Mouse (Mus musculus) limb, embryonic 15.5 days (tissue): ENCODE data around the gene Odf2. TPM values are rescaled to one million over a fixed set of nuclear protein-coding genes. Genes with fewer than 3 reads are reported as not detected.

Experiments used
- ATAC-seq: fragments of 200-750 bp; cut with Nextera tagmentation; 2 replicates; pipeline ENCODE4 v1.8.0; 2017; ENCODE audit warnings: low read depth, moderate TSS enrichment; ENCODE audit not compliant: insufficient number of reproducible peaks, low FRiP score, low TSS enrichment
- H3K27ac ChIP-seq: fragments of 300-500 bp; sonication (generic); 2 replicates; pipeline ENCODE4 v1.5.1; 2015; ENCODE audit warnings: moderate library complexity, mild to moderate bottlenecking, inconsistent platforms
- H3K27me3 ChIP-seq: fragments of 300-500 bp; sonication (generic); 2 replicates; pipeline ENCODE4 v1.6.1; 2015; ENCODE audit warnings: inconsistent platforms
- H3K36me3 ChIP-seq: fragments of 300-500 bp; sonication (generic); 2 replicates; pipeline ENCODE4 v1.6.1; 2015; ENCODE audit warnings: inconsistent platforms
- H3K4me1 ChIP-seq: fragments of 300-500 bp; sonication (generic); 2 replicates; pipeline ENCODE4 v1.6.1; 2015; ENCODE audit warnings: inconsistent platforms
- H3K4me2 ChIP-seq: fragments of 300-500 bp; sonication (generic); 2 replicates; pipeline ENCODE4 v1.6.1; 2015; ENCODE audit warnings: mild to moderate bottlenecking, inconsistent platforms
- H3K4me3 ChIP-seq: fragments of 300-500 bp; sonication (generic); 2 replicates; pipeline ENCODE4 v1.5.1; 2015; ENCODE audit warnings: mild to moderate bottlenecking, inconsistent platforms
- H3K9ac ChIP-seq: fragments of 300-500 bp; sonication (generic); 2 replicates; pipeline ENCODE4 v1.6.1; 2015; ENCODE audit warnings: inconsistent platforms
- H3K9me3 ChIP-seq: fragments of 300-500 bp; sonication (generic); 2 replicates; pipeline ENCODE4 v1.6.1; 2016; ENCODE audit warnings: inconsistent platforms
- WGBS: fragments of 180-500 bp; shearing (Covaris S2); methylation state at CpG from one replicate; pipeline ENCODE4 v1.1.7; 2015; 5-methylcytosine and 5-hydroxymethylcytosine counted together
- polyA plus RNA-seq: library from polyadenylated mRNA; unstranded; fragments of >200 nt; fragmentation: Nextera tagmentation; extraction: Ambion mirVana; gene quantifications from 2 replicates; pipeline ENCODE4 v1.2.1, GENCODE M21; 2015

Gene Odf2
- polyA plus RNA-seq: 49.6 and 52.1 TPM in 2 replicates

GRCm38 (mm10) chr2:29889066-29889944 lies at the start of gene Odf2:
TSS of gene Odf2 (plus strand) at chr2:29889221.
- Histone ChIP-seq H3K36me3 (peaks cover 25% of the 10 kb centered on the region), H3K4me2 (peak within 1 kb of the TSS; percentile 98), H3K4me1 (peaks cover 17% of the 10 kb centered on the region), H3K9ac (peak within 1 kb of the TSS; percentile 87), H3K9me3 (no peaks in the 10 kb centered on the region), H3K4me3 (peak within 1 kb of the TSS; percentile 100), H3K27me3 (no peaks in the 10 kb centered on the region), H3K27ac (peak within 1 kb of the TSS; percentile 90)
- under 1% methylated on average over 70 of the region's 70 CpGs for WGBS
- peak; percentile 90 for ATAC-seq

- Histone ChIP-seq H3K27me3 (peaks cover 16% of the 10 kb centered on the region), H3K4me1 (no peaks in the 10 kb centered on the region), H3K36me3 (peaks cover 74% of the 10 kb centered on the region), H3K9ac (no peak overlapping the region), H3K9me3 (no peaks in the 10 kb centered on the region), H3K4me2 (no peak overlapping the region), H3K4me3 (no peak overlapping the region), H3K27ac (no peak overlapping the region)
- no peak for ATAC-seq
- WGBS: 56% methylated on average over 4 of the region's 4 CpGs
Measured at GRCm38 (mm10) chr2:29839460-29839859, 49.6 kb upstream of the Odf2 start.

GRCm38 (mm10) chr2:29843231-29844105 lies 45.6 kb upstream of the Odf2 start:
- Histone ChIP-seq H3K36me3 (peaks cover 49% of the 10 kb centered on the region), H3K27me3 (peaks cover 56% of the 10 kb centered on the region), H3K9me3 (no peaks in the 10 kb centered on the region), H3K27ac (no peak overlapping the region), H3K9ac (no peak overlapping the region), H3K4me2 (no peak overlapping the region), H3K4me1 (peaks cover 13% of the 10 kb centered on the region), H3K4me3 (no peak overlapping the region)
- ATAC-seq: no peak
- 70% methylated on average over 9 of the region's 9 CpGs for WGBS

GRCm38 (mm10) chr2:29844115-29844514 lies 44.9 kb upstream of the Odf2 start:
- Histone ChIP-seq H3K27ac (no peak overlapping the region), H3K4me1 (peaks cover 13% of the 10 kb centered on the region), H3K4me3 (no peak overlapping the region), H3K4me2 (no peak overlapping the region), H3K27me3 (peaks cover 58% of the 10 kb centered on the region), H3K36me3 (peaks cover 43% of the 10 kb centered on the region), H3K9ac (no peak overlapping the region), H3K9me3 (no peaks in the 10 kb centered on the region)
- ATAC-seq: no peak
- 90% methylated on average over 2 of the region's 2 CpGs for WGBS

- no peak overlapping the region for H3K4me3 ChIP-seq
- 31% methylated on average over 3 of the region's 3 CpGs for WGBS
- no peak overlapping the region for H3K4me2 ChIP-seq
- H3K4me1 ChIP-seq: peaks cover 13% of the 10 kb centered on the region
- peaks cover 38% of the 10 kb centered on the region for H3K36me3 ChIP-seq
- H3K9me3 ChIP-seq: no peaks in the 10 kb centered on the region
- no peak overlapping the region for H3K9ac ChIP-seq
- H3K27me3 ChIP-seq: peaks cover 58% of the 10 kb centered on the region
- ATAC-seq: no peak
- H3K27ac ChIP-seq: no peak overlapping the region
Measured at GRCm38 (mm10) chr2:29844661-29845060, 44.4 kb upstream of the Odf2 start.

GRCm38 (mm10) chr2:29845636-29846035 lies 43.4 kb upstream of the Odf2 start:
- H3K9me3 ChIP-seq: no peaks in the 10 kb centered on the region
- H3K36me3 ChIP-seq: peaks cover 32% of the 10 kb centered on the region
- no peak overlapping the region for H3K27ac ChIP-seq
- no peak overlapping the region for H3K9ac ChIP-seq
- 17% methylated on average over 25 of the region's 25 CpGs for WGBS
- H3K4me3 ChIP-seq: peak overlapping the region; percentile 21
- ATAC-seq: no peak
- H3K4me2 ChIP-seq: peak overlapping the region; percentile 36
- peaks cover 13% of the 10 kb centered on the region for H3K4me1 ChIP-seq
- peaks cover 58% of the 10 kb centered on the region for H3K27me3 ChIP-seq

GRCm38 (mm10) chr2:29846061-29846853 lies 42.8 kb upstream of the Odf2 start:
- no peaks in the 10 kb centered on the region for H3K9me3 ChIP-seq
- peak overlapping the region; percentile 36 for H3K4me2 ChIP-seq
- H3K9ac ChIP-seq: no peak overlapping the region
- H3K4me3 ChIP-seq: peak overlapping the region; percentile 21
- no peak for ATAC-seq
- WGBS: 11% methylated on average over 47 of the region's 47 CpGs
- H3K36me3 ChIP-seq: peaks cover 30% of the 10 kb centered on the region
- H3K27ac ChIP-seq: no peak overlapping the region
- peaks cover 58% of the 10 kb centered on the region for H3K27me3 ChIP-seq
- peaks cover 13% of the 10 kb centered on the region for H3K4me1 ChIP-seq

- H3K9ac ChIP-seq: no peak overlapping the region
- no peaks in the 10 kb centered on the region for H3K9me3 ChIP-seq
- peaks cover 13% of the 10 kb centered on the region for H3K4me1 ChIP-seq
- H3K36me3 ChIP-seq: peaks cover 25% of the 10 kb centered on the region
- H3K4me3 ChIP-seq: no peak overlapping the region
- WGBS: 49% methylated on average over 3 of the region's 3 CpGs
- no peak for ATAC-seq
- H3K4me2 ChIP-seq: no peak overlapping the region
- H3K27me3 ChIP-seq: peaks cover 58% of the 10 kb centered on the region
- H3K27ac ChIP-seq: no peak overlapping the region
Measured at GRCm38 (mm10) chr2:29846911-29847310, 42.1 kb upstream of the Odf2 start.

- Histone ChIP-seq H3K4me3 (no peak overlapping the region), H3K4me1 (peaks cover 13% of the 10 kb centered on the region), H3K9me3 (no peaks in the 10 kb centered on the region), H3K4me2 (no peak overlapping the region), H3K36me3 (peaks cover 4% of the 10 kb centered on the region), H3K9ac (no peak overlapping the region), H3K27me3 (peaks cover 47% of the 10 kb centered on the region), H3K27ac (no peak overlapping the region)
- 71% methylated on average over 8 of the region's 8 CpGs for WGBS
- no peak for ATAC-seq
Measured at GRCm38 (mm10) chr2:29849041-29849440, 40.0 kb upstream of the Odf2 start.

GRCm38 (mm10) chr2:29849841-29850480 lies 39.1 kb upstream of the Odf2 start:
- Histone ChIP-seq H3K36me3 (no peaks in the 10 kb centered on the region), H3K9me3 (no peaks in the 10 kb centered on the region), H3K27ac (no peak overlapping the region), H3K4me1 (peaks cover 13% of the 10 kb centered on the region), H3K9ac (no peak overlapping the region), H3K27me3 (peaks cover 38% of the 10 kb centered on the region), H3K4me2 (no peak overlapping the region), H3K4me3 (no peak overlapping the region)
- ATAC-seq: no peak
- 51% methylated on average over 5 of the region's 5 CpGs for WGBS

GRCm38 (mm10) chr2:29852957-29853485 lies 36.0 kb upstream of the Odf2 start:
- no peak overlapping the region for H3K9ac ChIP-seq
- H3K9me3 ChIP-seq: no peaks in the 10 kb centered on the region
- no peaks in the 10 kb centered on the region for H3K36me3 ChIP-seq
- peaks cover 13% of the 10 kb centered on the region; the same call in 1 of the 2 replicates for H3K4me1 ChIP-seq
- H3K27me3 ChIP-seq: peaks cover 12% of the 10 kb centered on the region
- peak overlapping the region; percentile 59 for H3K27ac ChIP-seq
- no peak overlapping the region for H3K4me3 ChIP-seq
- H3K4me2 ChIP-seq: no peak overlapping the region
- WGBS: 45% methylated on average over 4 of the region's 4 CpGs
- ATAC-seq: no peak
